Mouse (Mus musculus) liver, postnatal 0 days (tissue): ENCODE results near the gene Zbtb7b. TPM values are rescaled to one million over a fixed set of nuclear protein-coding genes. Genes with fewer than 3 reads are reported as not detected.

Experiments used
- ATAC-seq: fragments of 200-750 bp; cut with Nextera tagmentation; 2 replicates; pipeline ENCODE4 v1.8.0; 2017; ENCODE audit warnings: mild to moderate bottlenecking, moderate library complexity
- DNase-seq: peaks from one replicate; pipeline ENCODE4 v3.0.0-alpha.2; 2016
- H3K27ac ChIP-seq: fragments of 300-500 bp; sonication (generic); 2 replicates; pipeline ENCODE4 v1.5.1; 2014; ENCODE audit warnings: antibody characterized with exemption, moderate library complexity, mild to moderate bottlenecking, low read depth
- H3K27me3 ChIP-seq: fragments of 300-500 bp; sonication (generic); 2 replicates; pipeline ENCODE4 v1.6.1; 2014; ENCODE audit warnings: low read length, control low read depth, mixed read lengths; ENCODE audit not compliant: insufficient read depth
- H3K36me3 ChIP-seq: fragments of 300-500 bp; sonication (generic); replicated peaks from 2 replicates; pipeline ENCODE4 v1.6.1; 2014; ENCODE audit warnings: mild to moderate bottlenecking, control low read depth, low read length, moderate library complexity, mixed read lengths; ENCODE audit not compliant: insufficient read depth
- H3K4me1 ChIP-seq: fragments of 300-500 bp; sonication (generic); 2 replicates; pipeline ENCODE4 v1.6.1; 2014; ENCODE audit warnings: antibody characterized with exemption, mild to moderate bottlenecking, control low read depth; ENCODE audit not compliant: insufficient read depth
- H3K4me2 ChIP-seq: fragments of 300-500 bp; sonication (generic); 2 replicates; pipeline ENCODE4 v1.6.1; 2014; ENCODE audit warnings: low read depth, mild to moderate bottlenecking, low read length, moderate library complexity, mixed read lengths
- H3K4me3 ChIP-seq: fragments of 300-500 bp; sonication (generic); 2 replicates; pipeline ENCODE4 v1.5.1; 2014; ENCODE audit warnings: low read depth, low read length
- H3K9ac ChIP-seq: fragments of 300-500 bp; sonication (generic); replicated peaks from 2 replicates; pipeline ENCODE4 v1.6.1; 2014; ENCODE audit warnings: mild to moderate bottlenecking, moderate library complexity
- H3K9me3 ChIP-seq: fragments of 300-500 bp; sonication (generic); 2 replicates; pipeline ENCODE4 v1.6.1; 2016; ENCODE audit warnings: mild to moderate bottlenecking, control low read depth, low read length, mixed read lengths
- CTCF ChIP-seq: sonication (generic); IDR thresholded peaks from 2 replicates; pipeline ENCODE4 v1.5.1; 2016; ENCODE audit warnings: antibody characterized with exemption, low read depth
- EP300 ChIP-seq: IDR thresholded peaks from 2 replicates; pipeline ENCODE4 v1.6.1; 2016; ENCODE audit warnings: antibody characterized with exemption, low read depth, mild to moderate bottlenecking
- WGBS: fragments of 180-500 bp; shearing (Covaris S2); extraction: QIAGEN DNeasy Blood & Tissue Kit; methylation state at CpG from one replicate; pipeline ENCODE4 v1.1.7; 2014; ENCODE audit not compliant: insufficient replicate concordance; 5-methylcytosine and 5-hydroxymethylcytosine counted together
- polyA plus RNA-seq: library from polyadenylated mRNA; unstranded; fragments of >200 nt; fragmentation: Nextera tagmentation; extraction: Ambion mirVana; gene quantifications from 2 replicates; pipeline ENCODE4 v1.2.1, GENCODE M21; 2015

Zbtb7b gene
- polyA plus RNA-seq, 1 experiment from 2014 or later = 4.1 TPM

DNA sequence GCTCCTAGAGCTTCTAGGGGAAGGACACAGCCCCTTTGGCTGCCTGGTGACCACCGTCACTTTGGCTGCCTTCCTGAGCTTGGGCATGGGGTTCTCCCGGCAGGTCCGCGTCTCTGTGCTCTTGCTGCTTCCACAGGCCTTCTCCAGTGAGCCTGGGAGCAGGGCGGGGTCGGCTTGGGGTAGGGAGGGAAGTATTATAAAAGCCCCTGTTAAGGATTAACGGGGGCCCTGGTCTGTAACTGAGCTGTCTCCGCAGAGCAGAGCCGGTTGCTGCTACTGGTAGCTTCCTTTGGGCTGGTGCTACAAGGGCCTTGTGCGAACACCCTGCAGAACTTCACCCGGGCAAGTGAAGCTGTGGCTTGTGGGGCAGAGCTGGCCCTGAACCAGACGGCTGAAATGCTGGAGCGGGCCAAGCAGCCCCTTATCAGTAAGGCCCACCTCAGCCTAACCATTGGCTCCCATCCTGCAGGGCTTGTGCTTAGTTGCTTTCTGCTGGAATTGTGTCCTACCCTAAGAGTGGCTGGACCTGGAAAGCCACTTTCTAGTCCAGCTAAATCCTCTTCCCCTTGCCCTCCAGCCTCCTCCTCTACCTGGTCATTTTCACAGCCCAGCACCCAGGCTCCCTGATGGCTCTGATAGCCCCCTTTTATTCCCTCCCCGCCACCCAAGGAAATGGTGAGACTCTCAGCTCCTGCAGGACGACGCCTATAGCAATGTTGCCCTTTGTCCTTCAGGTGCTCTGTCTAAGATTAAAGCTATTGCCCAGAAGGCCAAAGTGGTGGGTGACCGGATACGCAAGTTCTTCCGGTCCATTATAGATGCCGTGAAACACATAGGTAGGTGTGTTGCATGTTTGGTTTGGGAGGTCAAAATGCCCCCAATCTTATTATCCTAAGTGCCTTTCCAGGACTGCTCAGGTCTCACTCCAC, 28.8 kb downstream of the Zbtb7b start:
- ATAC-seq (no peak), DNase-seq (no peak)
- WGBS = 70% methylated on average over 20 of the region's 20 CpGs
- Histone ChIP-seq H3K27ac (no peak overlapping the region), H3K9me3 (no peaks in the 10 kb centered on the region), H3K9ac (no peak overlapping the region), H3K4me1 (no peaks in the 10 kb centered on the region), H3K4me2 (no peak overlapping the region), H3K4me3 (no peak overlapping the region), H3K27me3 (no peaks in the 10 kb centered on the region), H3K36me3 (no peaks in the 10 kb centered on the region)
- no peak for TF ChIP-seq CTCF
- TF ChIP-seq EP300 = no peak

DNA sequence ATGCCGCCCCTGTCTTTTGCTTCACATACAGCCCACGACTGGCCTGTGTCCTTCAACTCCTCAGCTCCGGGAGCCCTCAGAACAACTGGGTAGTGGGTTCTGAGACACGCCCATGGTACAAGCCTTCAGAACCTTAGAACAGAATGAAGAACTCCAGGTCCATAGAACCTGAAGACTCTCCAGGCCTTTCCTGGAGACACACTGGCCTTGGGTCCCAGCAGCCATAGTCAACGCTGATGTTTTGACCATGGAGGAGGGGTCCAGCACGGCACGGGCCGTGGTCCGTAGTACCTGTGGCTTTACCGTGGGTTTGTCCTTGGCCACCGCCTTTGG, 29.5 kb downstream of the Zbtb7b start, which contains the start of gene Dcst1:
Dcst1 (minus strand) TSS at position 101 of the 333 bp plus-strand sequence.
- Histone ChIP-seq H3K36me3 (no peaks in the 10 kb centered on the region), H3K27me3 (no peaks in the 10 kb centered on the region), H3K27ac (no peak within 1 kb of the TSS), H3K9ac (no peak within 1 kb of the TSS), H3K4me3 (no peak within 1 kb of the TSS), H3K4me1 (no peaks in the 10 kb centered on the region), H3K9me3 (no peaks in the 10 kb centered on the region), H3K4me2 (no peak within 1 kb of the TSS)
- 70% methylated on average over 11 of the region's 11 CpGs for WGBS
- TF ChIP-seq EP300 (no peak), CTCF (no peak)
- DNase-seq = no peak
- ATAC-seq = no peak

DNA sequence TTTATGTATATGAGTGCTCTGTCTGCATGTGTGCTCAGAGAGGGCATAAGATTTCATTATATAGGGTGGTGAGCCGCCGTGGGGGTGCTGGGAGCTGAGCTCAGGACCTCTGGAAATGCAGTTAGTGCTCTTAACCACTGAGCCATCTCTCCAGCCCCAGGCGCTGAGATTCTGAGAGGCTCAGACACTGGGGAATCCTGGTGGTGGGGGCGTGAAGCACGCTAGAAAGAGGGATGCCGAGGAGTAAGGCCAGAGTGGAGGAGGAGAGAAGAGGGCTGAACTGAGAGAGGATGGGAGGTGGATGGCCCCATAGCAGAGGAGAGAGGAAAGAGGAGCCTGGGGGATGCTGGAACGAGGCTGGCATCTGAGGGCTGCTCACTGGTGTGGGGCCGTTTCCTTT, 29.9 kb downstream of the Zbtb7b start:
- H3K9me3 ChIP-seq = no peaks in the 10 kb centered on the region
- H3K4me2 ChIP-seq = no peak overlapping the region
- no peak overlapping the region for H3K27ac ChIP-seq
- H3K4me3 ChIP-seq = no peak overlapping the region
- DNase-seq (no peak), ATAC-seq (no peak)
- 74% methylated on average over 8 of the region's 8 CpGs for WGBS
- H3K36me3 ChIP-seq = no peaks in the 10 kb centered on the region
- no peak for TF ChIP-seq CTCF
- no peak for TF ChIP-seq EP300
- H3K4me1 ChIP-seq = no peaks in the 10 kb centered on the region
- no peak overlapping the region for H3K9ac ChIP-seq
- no peaks in the 10 kb centered on the region for H3K27me3 ChIP-seq

DNA sequence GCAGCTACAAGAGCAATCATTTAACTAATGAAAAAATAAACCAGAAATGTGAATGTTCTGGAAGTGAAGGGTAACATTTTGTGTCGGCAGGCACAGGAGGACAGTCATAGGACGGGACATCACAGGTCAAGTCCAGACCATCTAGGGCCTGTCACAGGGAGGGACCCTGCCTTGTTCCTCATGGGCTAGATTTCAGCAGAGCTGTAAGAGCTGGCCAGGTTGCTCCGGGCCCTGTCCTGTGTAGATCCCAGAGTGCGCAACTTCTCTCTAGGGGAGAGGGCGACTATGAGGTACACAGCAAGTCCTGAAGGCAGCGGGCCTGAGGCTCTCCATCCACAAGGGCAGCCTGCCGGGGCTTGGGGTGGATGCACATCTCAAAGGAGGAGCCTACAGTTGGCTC, 32.9 kb downstream of the Zbtb7b start, which contains the start of gene Dcst2:
Dcst2 (plus strand) TSS at position 301 of the 400 bp plus-strand sequence.
- Histone ChIP-seq H3K4me3 (no peak within 1 kb of the TSS), H3K36me3 (no peaks in the 10 kb centered on the region)

DNA sequence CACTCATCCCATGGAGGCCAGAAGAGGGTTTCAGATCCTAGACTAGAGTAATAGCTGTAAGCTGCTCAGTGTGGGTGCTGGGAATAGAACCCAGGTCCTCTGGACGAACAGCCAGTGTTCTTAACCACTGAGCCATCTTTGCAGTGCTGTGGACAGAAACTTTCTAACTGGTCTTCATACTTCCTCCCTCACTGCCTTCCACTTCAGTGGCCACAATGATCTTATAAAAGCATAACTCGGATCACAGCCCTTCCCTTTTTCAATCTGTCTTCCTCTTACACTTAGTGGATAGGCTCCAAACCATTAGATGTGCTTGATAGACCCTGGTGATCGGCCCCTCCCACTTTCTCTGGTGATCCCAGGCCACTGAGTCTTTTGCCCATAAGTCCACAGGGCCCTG, 34.3 kb downstream of the Zbtb7b start:
- H3K4me2 ChIP-seq = no peak overlapping the region
- H3K36me3 ChIP-seq = no peaks in the 10 kb centered on the region
- DNase-seq (no peak), ATAC-seq (no peak)
- H3K4me1 ChIP-seq = no peaks in the 10 kb centered on the region
- no peak overlapping the region for H3K27ac ChIP-seq
- H3K27me3 ChIP-seq = no peaks in the 10 kb centered on the region
- WGBS = 42% methylated on average over 3 of the region's 3 CpGs
- no peak overlapping the region for H3K9ac ChIP-seq
- no peaks in the 10 kb centered on the region for H3K9me3 ChIP-seq
- no peak for TF ChIP-seq CTCF
- no peak for TF ChIP-seq EP300
- no peak overlapping the region for H3K4me3 ChIP-seq

More for the DNA sequence above, 32.9 kb downstream of the Zbtb7b start, which contains the start of gene Dcst2:
- no peak for DNase-seq
- ATAC-seq = no peak
- Histone ChIP-seq H3K27me3 (no peaks in the 10 kb centered on the region), H3K27ac (no peak within 1 kb of the TSS), H3K4me2 (no peak within 1 kb of the TSS), H3K9ac (no peak within 1 kb of the TSS), H3K9me3 (no peaks in the 10 kb centered on the region), H3K4me1 (no peaks in the 10 kb centered on the region)
- TF ChIP-seq EP300 (no peak), CTCF (no peak)
- 80% methylated on average over 7 of the region's 7 CpGs for WGBS

DNA sequence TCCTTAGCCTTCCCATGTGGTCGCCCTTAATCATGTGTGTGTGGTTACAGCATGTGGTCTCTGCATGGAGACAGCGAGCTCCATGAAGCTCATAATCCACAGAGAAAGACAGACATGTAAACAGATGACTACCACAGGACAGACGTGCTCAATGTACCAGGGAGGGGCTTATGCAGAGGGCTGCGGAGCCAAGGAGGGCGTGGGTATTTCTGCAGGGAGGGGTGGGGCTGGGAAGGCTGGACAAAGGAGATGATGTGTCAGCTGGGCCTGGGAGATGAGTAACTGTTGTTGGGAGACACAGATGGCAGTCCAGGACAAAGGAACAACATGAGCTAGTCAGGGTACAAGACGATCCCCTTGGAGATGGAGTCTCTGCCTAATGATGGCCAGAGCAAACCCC, 34.9 kb downstream of the Zbtb7b start:
- no peak overlapping the region for H3K27ac ChIP-seq
- H3K36me3 ChIP-seq = no peaks in the 10 kb centered on the region
- no peaks in the 10 kb centered on the region for H3K4me1 ChIP-seq
- 73% methylated on average over 6 of the region's 6 CpGs for WGBS
- H3K4me2 ChIP-seq = no peak overlapping the region
- H3K9ac ChIP-seq = no peak overlapping the region
- ATAC-seq (no peak), DNase-seq (no peak)
- no peak for TF ChIP-seq EP300
- no peaks in the 10 kb centered on the region for H3K27me3 ChIP-seq
- H3K9me3 ChIP-seq = no peaks in the 10 kb centered on the region
- no peak overlapping the region for H3K4me3 ChIP-seq
